Mouse (Mus musculus): ENCODE data around the gene Ddn.

Ddn gene

DNA sequence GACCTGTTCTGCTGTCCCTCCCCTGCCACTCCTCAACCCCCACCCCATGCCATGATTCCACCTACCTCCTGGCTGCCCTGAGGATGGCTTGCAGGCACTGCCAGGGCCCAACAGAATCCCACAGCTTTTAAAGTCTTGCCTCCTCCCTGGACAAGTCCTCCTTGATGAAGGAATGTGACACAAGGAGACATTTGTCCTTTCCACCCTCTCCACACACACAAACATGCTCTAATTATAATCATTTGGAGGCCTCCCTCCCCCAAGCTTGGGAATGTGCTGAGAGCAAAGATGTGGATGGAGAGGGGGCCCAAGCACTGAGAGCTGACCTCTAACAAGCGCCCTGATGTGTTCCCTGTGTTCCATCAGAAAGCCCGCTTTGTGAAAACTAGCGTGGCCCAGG lies at the start of gene Ddn:
Ddn (minus strand) TSS at position 101 of the 400 bp plus-strand sequence.
- no peak for DNase-seq (ENCODE audit: low spot score)

DNA sequence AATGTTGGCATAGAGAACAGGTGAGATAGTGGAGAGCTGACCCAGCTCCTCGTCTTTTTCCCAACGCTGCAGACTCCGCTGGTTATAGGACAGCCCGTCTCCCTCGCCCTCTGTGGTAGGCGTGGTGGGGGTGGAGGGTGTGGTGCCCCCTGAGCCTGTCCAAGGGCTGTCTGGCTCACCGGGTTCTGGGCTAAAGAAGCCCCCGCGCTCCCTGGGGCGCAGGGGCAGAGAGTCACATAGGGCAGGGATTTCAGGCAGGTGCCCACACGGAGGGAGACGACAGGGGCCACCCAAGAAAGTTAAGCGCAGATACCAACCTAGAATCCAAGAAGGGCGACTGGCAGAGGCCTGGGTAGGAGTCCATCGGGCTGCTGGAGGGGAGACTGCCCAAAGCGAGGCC lies 44.9 kb upstream of the Ddn start:
- DNase-seq (ENCODE audit: low spot score) = no peak

DNA sequence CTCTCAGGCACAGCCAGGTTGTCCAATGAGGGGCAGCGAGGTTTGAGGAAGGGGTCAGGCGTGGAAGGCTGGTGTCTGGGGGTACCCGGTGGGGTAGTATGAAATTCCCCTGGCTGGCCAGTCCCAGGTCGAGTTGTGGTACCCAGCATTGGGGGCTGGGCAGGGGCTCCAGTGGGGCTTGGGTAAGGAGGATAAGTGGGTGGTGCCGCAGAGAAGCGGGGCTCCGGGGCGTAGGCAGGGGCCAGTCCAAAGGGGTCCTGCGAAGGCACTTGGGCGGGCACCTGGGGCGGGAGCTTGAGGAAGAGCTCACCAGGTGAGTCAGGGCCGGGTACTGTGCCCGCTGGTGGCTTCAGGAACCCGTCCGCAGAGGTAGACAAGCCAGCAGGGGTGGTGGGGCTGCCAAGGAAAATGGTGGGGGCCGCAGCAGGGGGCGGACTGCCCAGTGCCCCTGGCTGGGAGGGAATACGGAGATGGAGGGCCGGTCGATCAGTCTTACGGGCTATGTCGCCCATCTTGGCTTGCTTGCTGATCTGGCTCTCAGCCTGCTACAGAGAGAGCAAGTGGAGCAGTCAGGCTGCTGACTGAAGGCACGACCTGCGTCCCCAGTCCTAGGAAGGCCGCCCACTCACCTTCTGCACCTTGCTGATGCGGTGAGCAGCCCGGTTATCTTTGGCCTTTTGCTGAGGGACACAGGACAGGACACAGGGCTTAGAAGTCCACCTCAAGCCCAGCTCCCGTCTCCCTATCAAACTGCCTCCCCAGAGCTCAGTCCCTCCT lies 44.1 kb upstream of the Ddn start:
- DNase-seq (ENCODE audit: low spot score) = no peak

DNA sequence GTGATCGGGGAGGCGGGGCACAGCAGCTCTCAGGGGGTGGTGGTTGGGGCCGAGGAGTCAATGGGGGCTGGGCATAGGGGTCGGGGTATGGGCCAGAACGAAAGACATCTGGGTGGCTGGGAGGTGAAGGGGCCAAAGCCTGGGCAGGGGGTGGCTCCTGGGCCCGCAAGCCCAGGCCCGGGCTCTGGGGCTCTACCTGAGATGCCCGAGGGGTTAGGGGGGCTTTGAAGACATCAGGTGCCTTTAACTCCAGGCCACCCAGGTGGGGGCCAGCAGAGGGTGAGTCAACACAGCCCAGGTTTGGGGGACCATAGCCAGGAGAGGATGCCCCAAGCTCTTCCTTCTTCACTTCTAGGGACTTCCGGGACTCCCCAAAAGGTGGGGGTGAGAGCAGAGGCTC lies 43.4 kb upstream of the Ddn start:
- no peak for DNase-seq (ENCODE audit: low spot score)

DNA sequence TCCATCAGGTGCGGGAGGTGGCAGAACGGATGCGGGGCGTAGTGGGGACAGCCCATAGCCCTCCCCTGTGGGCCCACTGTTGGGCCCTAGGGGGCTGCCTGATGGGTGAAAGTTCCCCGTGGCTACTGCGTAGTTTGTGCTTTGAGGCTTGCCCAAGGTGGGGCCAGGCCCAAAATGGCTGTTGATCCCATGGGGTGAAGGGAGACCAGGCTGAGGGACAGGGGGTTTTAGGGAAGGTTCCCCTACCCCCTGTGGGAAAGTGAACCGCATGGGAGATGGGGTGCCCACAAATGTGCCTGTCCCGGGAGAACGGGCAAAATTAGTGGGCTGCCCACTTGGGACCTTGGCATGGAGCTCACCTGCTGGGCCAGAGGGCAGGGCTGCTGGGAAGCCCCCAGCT lies 42.8 kb upstream of the Ddn start:
- DNase-seq (ENCODE audit: low spot score) = no peak

DNA sequence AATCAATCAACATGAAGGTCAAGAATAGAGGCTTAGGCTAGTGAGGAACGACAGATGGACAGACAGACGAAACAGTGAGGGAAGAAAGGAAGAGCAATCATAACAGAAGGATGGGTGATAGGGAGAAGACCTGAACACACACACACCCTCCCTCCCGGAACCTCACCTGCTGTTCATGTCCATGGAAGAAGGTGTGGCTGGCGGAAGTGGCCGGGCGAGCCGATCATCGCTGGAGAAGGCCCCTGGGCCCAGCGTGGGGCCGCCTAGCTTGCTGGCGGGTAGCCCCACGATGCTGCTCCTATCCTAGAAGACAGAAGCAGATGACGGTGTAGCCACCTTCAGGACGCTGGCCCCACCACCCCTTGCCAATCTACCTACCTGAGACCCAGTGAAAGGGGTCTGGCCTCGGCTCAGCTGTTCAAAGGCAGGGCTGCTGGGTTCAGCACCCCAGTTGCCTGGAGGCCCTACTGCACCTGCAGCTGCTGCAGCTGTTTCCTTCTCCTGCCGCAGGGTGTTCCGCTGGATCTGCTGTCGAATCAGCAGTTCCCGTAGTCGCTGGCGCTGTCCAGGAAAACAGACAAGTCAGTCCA lies 42.0 kb upstream of the Ddn start:
- no peak for DNase-seq (ENCODE audit: low spot score)

DNA sequence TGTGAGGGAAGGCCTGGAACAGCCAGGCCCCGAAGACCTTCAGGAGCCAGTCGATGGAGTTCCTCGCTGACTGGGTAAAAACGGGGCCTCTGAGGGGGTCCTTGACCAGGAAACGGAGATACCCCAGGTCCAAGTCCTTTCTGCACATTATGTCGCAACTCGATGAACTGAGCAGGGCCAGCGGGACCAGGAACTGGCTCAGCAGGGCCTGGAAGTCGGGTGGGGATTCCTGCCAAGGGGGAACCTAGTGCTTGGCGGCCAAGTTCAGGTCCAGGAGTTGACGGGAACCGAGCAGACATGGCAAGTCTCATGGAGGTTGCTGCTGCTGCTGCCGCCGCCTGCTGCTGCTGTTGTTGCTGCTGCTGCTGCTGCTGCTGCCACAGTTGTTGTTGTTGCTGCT lies 41.4 kb upstream of the Ddn start:
- DNase-seq (ENCODE audit: low spot score) = no peak

DNA sequence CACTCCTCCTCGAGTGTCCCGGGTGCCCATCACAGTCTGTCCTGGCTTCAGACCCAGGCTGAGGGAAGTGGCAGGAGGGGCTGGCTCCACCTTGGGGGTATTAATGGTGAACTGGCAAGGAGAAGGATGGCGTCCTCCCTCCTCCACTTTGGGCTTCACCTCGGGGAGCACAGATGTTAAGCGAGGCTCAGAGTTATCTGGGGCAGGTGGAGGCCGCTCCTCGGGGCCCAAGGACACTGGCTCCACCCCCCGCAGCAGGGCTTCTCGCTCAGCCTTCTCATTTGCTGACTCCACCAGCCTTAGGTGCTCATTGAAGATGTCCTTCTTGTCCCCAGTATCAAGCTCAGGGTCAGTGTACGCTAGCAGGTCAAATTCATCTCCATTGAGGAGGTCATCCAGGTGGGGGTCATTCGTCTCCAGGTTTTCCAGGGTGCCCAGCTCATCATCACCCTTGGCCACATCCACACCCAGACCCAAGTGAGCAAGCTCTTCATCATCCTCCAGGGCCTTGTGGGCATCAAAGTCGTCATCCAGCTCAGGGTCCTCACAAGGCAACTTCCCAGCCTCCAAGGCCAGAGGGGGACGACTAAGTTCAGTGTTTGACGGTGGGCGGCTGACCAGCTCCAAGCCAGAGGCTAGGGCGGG lies 40.8 kb upstream of the Ddn start:
- DNase-seq (ENCODE audit: low spot score) = no peak

DNA sequence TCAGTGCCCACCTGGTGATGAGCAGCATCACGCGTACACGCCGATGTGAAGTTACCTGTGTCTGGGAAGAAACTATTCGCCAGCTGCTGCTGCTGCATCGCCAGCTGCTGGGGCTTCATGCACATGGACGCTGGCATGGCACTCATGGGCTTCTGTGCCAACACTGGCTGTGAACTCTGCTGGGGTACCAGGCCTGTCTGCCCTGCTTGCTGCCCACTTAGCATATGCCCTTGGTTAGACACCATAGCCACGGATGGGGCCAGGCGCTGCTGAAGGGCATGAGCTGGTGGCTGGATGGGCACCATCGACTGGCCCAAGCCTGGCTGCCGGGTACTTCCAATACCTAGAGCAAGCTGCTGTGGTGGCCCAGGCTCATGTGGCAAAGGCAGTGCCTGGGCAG lies 39.9 kb upstream of the Ddn start:
- DNase-seq (ENCODE audit: low spot score) = no peak

DNA sequence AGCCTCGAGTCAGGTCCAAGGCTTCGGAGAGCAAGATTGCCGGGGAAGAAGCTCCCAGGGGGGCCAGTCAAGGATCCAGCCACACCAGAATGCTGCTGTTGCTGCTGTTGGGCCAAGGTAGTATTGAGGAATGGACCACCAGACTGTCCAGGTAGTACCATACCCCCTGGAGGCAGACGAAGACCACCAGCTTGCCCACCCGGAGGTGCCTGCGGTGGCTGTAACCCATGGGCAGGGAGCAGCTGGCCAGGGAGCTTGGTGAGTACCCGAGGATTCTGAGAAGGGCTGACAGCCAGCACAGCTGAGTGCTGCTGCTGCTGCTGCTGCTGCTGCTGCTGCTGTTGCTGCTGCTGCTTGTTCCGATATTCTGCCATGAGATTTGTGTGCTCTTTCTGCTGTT lies 36.9 kb upstream of the Ddn start:
- no peak for DNase-seq (ENCODE audit: low spot score)

DNA sequence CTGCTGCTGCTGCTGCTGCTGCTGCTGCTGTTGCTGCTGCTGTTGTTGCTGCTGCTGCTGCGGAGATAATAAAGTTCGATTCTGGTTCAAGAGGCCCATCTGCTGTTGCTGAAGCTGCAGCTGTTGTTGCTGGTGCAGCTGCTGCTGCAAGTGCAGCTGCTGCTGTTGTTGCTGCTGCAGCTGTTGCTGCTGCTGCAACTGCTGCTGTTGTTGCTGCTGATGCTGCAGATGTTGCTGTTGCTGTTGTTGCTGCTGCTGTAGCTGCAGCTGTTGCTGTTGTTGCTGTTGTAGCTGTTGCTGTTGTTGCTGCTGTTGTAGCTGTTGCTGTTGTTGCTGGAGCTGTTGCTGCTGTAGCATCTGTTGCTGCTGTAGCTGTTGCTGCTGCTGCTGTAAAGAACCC lies 35.9 kb upstream of the Ddn start:
- DNase-seq (ENCODE audit: low spot score) = no peak

DNA sequence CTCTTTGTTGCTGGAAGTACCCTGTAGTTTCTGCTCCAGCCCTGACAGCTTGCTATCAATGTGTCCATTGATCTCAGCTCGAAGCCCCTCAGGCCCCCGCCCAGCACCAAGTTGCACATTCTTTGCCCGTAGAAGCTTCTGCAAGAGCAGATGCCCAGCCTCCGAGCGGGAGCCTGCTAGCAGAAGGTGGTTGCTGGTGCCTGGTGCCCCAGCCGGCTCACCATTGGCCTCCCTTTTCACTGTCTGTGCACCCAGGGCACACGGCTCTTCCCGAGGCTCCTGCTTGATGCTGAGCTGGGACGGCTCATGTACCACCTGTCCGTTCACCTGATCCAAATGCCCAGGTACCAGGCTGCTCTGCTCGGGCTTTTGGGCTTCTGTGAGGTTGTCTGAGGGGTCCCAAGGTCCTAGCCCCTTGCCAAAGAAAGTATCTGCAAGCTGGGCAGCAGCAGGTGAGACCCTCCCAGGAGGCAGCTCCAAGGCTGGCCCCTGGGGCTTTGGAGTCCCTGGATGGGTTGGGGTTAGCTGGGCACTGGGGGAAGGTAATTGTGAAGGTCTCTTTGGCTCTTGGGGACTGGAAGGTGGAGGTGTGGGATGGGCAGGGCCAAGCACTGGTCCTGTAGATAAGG lies 34.4 kb upstream of the Ddn start:
- DNase-seq (ENCODE audit: low spot score) = no peak

DNA sequence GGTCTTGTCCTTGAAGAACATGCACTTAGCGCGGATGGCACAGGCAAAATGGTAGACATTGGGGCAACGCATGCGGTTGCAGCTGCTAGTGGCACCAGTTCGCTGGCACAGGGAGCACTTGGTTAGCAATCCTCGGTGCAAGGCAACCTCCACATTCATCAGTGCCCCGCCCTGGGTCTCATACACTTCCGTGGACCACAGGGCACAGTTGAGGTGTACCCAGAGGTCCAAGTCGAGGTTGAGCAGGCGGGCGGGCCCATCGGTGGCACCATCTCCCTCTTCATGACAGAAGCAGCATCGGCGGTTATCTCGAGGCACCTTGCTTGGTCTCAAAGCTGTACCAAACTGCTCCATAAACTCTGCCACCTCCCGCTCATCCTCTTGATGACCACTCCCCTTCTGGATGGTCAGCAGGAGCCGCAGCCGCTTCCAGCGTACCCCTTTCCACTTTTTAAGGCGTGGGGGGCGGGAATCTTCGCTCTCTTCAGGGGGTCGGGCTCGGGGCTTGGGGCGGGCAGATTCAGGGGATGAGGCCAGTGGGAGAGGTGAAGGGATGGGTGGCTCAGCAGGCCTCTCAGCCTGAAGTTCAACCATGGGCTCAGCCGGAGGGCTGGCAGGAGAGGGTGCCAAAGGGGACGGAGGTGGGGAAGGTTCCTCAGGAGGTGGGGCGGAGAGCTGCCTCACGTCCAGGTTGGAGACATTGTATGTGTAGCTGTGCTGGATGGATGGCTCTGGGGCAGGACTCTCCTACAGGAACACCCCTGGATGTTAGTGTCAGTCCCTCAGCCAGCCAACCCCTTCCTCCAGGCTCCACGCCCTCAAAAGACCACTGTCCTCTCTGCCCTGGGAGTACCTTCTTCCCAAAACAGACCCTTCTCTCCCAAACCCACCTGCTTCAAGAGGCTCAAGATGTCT lies 30.6 kb upstream of the Ddn start:
- DNase-seq (ENCODE audit: low spot score) = no peak

DNA sequence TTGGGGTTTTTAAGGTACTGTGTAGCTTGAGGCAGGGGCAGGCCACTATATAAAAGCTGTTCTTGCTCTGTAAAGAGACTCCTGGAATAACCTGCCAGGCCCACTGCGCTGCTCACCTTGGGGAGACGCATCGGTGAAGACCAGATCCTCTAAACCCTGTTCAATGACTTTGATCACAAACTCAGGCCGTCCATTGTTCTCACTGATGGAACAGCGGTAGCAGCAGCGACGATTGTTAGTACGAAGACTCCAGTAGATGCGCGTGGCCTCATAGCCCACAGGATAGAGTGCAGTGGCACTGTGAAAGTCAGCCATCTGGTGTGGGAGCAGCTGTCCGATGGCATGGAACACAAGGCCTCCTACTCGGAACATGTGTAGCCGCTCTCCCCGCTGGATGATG lies 29.9 kb upstream of the Ddn start:
- DNase-seq (ENCODE audit: low spot score) = no peak

DNA sequence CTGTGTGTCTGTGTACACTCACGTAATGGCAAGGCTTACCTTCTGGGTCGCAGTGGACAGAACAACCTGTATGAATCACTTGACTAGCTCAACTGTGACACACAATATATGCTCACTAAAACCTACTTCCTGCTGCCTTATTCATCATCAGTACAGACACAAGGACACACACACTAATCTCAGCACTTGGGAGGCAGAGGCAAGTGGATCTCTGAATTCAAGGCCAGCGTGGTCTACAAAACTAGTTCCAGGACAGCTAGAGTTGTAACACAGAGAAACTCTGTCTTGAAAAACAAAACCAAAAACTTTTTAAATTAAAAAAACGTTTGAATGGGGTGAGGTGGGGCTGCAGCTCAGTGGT lies 28.4 kb upstream of the Ddn start:
- DNase-seq (ENCODE audit: low spot score) = no peak

DNA sequence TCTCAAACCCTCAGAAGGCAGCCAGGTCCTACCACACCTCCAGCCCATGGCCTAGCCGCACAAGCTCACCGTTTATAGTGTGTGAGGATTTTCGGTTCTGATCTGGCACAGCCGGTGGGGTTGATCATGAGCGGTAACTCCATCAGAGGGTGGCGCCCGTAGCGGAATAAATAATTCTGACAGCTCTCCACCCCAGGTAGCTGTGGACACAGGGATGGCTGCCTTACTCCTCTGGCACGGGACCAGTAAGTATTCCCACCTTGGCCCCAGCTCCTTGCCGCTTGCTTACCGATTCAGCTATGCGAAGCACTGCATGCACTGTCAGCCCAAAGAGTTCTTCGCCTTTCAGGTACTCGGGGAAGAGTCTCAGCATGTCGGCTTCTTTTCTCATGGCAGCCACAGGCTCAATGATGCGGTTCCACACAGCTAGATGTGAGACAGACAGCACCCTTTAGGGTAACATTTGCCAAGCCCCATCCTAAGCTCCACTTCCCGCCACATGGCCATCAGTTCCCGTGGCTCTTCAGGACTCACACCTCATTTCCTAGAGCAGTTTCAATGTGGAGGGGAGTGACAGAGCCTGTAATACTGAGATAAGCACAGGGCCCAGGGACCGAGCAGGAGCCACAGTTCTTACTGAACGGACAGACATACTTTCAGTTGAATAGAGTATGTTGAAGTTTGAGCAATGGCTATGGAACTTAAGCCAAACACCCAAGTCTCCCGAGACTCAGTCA lies 27.9 kb upstream of the Ddn start:
- no peak for DNase-seq (ENCODE audit: low spot score)

DNA sequence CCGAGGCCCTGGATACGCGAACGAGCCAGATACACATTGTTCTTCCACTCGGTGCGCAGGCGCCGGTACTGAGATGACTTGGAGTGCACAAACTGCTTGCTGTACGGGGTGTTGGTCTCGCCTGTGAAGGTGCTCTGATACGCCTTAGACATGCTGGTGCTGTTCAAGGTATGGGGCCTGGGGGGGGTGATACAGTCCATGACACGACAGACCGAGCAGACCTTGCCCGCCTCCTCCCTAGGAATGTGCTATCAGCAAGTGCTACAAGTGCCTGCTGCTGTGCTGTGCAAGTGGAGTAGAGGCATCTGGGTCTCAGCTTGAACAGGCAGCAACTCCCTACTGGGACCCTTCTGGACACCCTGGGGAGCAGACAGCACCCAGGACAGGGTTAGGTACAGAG lies 26.0 kb upstream of the Ddn start:
- DNase-seq (ENCODE audit: low spot score) = no peak

DNA sequence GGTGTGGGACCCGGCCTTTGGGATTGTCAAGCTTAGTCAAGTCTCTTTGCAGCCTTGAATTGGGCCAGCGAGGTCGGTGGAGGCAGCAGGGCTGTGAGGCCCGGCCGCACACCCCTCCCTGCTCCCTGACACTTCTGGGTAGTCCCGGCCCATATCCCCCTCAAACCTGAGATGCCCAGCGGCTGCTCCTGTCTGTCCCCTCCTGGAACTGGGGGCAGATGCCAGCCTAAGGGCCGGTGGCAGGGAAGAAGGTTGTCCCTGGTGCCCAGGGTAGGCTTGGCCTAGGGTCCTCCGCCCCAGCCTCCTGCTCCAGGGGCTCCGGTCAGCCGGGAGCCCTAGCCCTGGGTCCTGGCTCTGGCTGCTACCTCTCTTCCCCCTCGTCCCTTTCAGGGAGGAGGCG lies 24.8 kb upstream of the Ddn start:
- DNase-seq (ENCODE audit: low spot score) = no peak

DNA sequence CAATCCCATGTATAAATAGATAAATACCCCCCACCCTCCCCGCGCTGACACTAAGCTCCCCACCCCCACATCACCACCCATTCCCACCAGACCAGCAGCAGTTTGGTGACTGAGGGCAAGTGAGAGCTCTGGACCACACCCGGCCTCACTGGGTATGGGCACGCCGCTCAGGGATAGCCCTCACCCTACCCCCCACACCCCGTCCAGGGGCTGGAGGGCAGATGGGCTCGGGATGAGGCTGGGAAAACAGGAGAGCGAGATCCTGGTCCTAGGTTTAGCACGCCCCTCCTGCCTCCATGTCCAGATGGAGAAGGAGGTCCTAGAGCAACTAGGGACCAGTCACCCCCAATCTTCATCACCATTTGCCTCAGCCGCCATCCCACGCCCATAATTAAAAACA lies 24.0 kb upstream of the Ddn start:
- DNase-seq (ENCODE audit: low spot score) = no peak

DNA sequence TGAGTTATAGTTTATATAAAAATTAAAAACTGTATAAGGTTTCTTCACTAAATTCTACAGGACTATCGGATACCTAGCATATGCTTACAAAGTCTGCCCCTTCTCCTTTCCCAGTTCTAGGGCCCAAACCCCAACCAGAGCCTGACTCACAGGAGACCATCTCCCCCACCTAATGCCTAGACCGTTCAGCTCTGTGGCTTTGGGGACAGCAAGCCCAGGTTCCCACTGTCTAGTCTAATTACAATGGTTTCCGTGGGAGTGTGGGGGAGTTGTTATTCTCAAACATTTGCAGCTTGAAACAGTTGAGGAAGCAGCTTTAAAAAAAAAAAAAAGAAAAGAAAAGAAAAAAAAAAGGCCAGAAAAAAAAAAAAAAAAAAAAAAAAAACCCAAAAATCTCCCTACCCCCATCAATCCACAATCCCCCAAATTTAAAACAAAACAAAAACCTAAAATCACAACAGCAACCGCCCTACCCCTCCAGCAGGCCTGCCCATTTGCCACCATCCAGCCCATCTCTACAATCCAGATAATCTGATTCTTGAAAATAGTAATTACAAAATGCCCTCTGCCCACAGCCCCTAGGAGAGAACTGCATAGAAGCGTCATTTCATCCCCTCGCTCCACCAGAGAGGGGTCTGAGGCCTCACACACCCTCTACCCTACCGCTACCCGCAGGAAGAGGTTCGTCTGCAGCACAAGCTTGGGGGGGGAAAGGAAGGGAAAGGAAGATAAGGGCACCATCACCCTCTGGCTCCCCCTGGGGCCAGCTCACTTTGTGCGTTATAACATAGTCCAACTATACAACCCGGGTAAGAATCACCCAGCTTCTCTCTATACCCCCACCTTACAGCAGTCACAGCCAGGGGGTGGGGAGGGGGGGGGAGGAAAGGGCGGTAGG lies 23.1 kb upstream of the Ddn start:
- peak; percentile 31 for DNase-seq (ENCODE audit: low spot score)

DNA sequence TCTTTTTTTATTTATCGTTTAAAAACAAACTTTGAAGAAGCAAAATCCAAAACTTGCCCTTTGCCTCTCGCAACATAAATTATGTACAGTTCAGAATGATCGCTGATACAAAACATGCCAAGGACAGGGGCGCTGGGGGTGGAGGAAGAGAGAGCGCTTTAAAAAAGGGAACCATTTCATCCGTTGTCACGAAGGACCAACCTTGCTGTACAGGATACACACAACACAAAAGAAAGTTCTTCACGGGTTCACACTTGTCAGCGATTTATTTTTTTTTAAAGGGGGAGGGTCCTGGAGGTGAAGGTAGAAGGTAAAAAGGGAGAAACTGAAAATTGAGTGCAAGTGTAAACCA lies 22.4 kb upstream of the Ddn start:
- no peak for DNase-seq (ENCODE audit: low spot score)
